Mouse (Mus musculus) heart, postnatal 0 days (tissue): ENCODE measurements at regions not wholly inside any gene's neighbourhood (a gene's known extent, or its start where the extent isn't known, plus 50 kb on each side); places are given as distances from the start of the nearest gene placed in this dataset.

ENCODE experiments used
- CTCF ChIP-seq: IDR thresholded peaks from 2 replicates; pipeline ENCODE4 v1.5.1; 2016; ENCODE audit warnings: antibody characterized with exemption, control low read depth, low read depth
- EP300 ChIP-seq: IDR thresholded peaks from 2 replicates; pipeline ENCODE4 v1.6.1; 2016; ENCODE audit warnings: antibody characterized with exemption, low read depth

GRCm38 (mm10) chr8:91997023-91997891 is 195.4 kb upstream of the Irx3 start:
- TF ChIP-seq EP300 (no peak), CTCF (no peak)
